Mouse (Mus musculus): ENCODE measurements at regions not wholly inside any gene's neighbourhood (a gene's known extent, or its start where the extent isn't known, plus 50 kb on each side); places are given as distances from the start of the nearest gene placed in this dataset.
A peak's percentile ranks its signal among the peaks of the same experiment; 100 is the strongest.

DNA sequence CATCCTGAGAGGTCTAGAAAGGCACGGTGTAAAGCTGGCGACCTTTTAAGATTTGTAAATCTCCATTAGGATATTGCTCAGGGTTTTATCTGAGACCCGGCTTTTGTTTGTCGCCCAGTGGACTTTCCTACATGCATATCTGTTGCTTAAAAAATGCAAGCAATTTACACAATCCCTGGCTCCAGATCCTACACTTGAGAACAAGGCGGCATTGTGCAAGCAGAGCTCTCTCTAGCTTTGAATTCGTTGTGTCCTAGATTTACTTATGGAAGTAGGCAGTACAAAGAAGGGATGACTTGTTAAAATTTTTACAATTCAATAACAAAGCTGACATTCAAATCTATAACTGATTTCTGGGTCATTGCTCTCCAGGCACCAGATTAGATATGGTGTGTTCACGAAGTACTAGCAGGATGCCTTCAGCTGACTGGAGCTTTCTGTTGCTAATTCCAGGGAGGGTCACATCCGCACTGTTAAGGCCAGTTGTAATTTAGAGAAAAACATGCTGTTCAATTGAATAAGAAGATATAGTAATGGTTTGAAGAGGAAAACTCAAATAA, 62.2 kb upstream of the Teddm2 start:
- ATAC-seq (ENCODE audit: insufficient number of reproducible peaks, low FRiP score, low TSS enrichment): no peak

- no peak for ATAC-seq (ENCODE audit: insufficient number of reproducible peaks, low FRiP score, low TSS enrichment)
Measured at GRCm38 (mm10) chr1:153963744-153964342, 63.8 kb upstream of the Teddm2 start.

GRCm38 (mm10) chr1:153969401-153969800, 69.4 kb upstream of the Teddm2 start:
- no peak for ATAC-seq (ENCODE audit: insufficient number of reproducible peaks, low FRiP score, low TSS enrichment)

DNA sequence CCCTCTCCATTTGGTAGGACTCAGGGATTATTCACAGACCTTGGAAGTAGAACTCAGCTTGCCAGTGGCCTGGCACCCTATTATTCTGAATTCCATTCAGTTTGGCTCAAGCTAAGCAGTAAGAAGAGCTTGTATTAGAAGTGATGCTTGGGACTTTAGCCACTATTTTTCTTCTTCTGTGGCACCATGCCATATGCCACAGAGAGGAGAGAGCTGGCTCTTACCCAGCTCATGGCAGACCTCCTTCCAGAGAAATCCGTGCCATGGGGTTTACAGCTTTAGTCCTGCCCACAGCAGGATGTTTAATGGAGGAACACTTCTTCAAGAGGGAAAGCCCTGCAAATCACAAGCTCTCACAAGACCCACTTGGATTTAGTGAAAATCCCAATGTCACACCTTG, 74.3 kb upstream of the Teddm2 start:
- ATAC-seq (ENCODE audit: insufficient number of reproducible peaks, low FRiP score, low TSS enrichment): no peak

- no peak for ATAC-seq (ENCODE audit: insufficient number of reproducible peaks, low FRiP score, low TSS enrichment)
Measured at GRCm38 (mm10) chr1:153977963-153978726, 78.1 kb upstream of the Teddm2 start.

GRCm38 (mm10) chr1:153980886-153981285, 80.9 kb upstream of the Teddm2 start:
- no peak for ATAC-seq (ENCODE audit: insufficient number of reproducible peaks, low FRiP score, low TSS enrichment)

DNA sequence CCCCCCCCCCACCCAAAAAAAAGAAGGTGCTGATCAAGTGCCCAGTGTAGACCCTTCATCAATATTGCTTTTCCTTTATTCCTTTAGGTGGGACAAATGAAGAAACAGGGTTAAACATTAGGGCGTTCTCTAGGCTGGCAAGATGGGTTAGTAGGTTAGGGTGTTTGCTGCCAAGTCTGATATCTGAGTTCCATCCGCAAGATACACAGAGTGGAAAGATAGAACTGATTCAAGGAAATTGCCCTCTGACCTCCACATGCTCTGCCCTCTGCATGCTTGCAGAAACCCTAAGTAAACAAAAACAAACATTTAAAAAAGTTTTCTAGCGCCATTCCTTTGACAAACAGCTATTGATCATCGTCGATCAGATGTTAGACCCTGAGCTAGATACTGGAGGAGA, 85.6 kb upstream of the Teddm2 start:
- ATAC-seq (ENCODE audit: insufficient number of reproducible peaks, low FRiP score, low TSS enrichment): no peak

- no peak for ATAC-seq (ENCODE audit: insufficient number of reproducible peaks, low FRiP score, low TSS enrichment)
Measured at GRCm38 (mm10) chr1:153986632-153987031, 86.6 kb upstream of the Teddm2 start.

- no peak for ATAC-seq (ENCODE audit: insufficient number of reproducible peaks, low FRiP score, low TSS enrichment)
Measured at GRCm38 (mm10) chr1:153988297-153988696, 88.3 kb upstream of the Teddm2 start.

DNA sequence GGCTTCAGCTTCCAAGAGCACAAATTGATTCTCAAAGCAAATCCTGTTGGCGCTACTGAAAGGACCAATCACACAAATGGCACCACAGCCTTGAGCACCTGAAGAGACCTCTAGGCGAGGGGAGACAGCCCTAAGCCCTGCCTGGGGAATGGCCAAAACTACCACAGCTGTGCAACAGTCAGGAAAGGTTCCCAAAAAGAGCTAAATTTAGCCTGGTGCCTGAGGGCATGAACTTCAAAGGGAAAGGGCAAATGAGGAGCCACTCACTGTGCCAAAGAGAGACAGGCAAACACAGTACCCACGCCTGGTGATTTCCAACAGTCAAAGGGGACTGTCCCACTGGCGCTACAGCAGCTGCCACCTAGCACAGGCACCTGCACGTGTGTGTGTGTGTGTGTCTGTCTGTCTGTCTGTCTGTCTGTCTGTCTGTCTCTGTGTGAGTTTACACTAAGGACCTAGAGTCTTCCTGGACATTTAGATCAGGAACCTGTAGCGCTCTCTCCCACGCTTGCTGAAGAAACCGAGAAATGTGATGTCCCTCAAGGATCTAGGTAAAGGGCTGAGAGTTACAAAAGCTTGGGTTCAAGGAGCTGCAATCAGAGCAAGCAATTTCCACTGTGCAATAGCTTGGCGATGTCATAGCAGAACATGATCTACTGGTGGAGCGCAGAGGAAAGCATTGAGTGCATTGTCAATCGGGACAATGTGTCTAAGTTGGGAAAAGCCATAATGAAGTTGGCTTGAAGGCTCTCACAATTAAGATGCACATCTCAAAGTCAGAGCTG, 90.8 kb upstream of the Teddm2 start:
- ATAC-seq (ENCODE audit: insufficient number of reproducible peaks, low FRiP score, low TSS enrichment): no peak; the same call in 1 of the 2 replicates

DNA sequence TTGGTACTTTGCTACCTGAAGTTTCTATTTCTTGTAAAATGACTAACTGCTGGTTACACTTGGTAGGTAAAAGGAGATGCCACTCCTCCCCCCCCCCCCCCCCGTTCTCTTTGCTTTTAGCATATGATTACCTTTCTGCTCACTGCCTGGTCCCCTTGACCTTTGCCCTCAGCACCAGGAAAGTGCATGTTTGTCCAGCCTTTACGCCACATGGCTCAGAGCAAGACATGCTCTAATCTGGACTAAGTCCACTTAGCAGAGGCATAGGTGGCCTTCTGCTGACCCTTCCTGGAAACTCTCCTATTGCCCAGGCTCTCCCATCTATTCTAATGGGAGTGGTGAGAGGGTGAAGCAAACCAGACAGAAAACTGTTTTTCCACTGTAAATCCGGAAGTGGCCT, 92.4 kb upstream of the Teddm2 start:
- no peak for ATAC-seq (ENCODE audit: insufficient number of reproducible peaks, low FRiP score, low TSS enrichment)

DNA sequence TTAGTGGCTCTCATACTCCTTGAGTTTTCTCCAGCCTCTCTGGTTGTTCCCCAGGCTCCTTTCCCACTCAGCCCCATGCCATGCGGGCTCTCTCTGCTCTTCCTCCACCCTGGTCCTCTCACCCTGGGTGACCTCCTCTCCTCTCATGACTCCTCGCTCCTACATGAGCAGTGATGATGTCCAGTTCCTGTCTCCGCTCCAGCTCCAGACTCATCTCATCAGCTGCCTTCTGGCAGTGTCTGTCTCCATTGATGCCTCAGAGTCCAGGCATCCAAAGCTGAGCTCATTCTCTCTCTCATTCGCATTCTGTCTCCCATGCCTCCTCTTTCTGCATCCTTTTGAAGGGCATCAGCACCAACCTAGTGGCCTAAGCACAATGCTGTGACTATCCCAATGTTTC, 94.8 kb upstream of the Teddm2 start:
- ATAC-seq (ENCODE audit: insufficient number of reproducible peaks, low FRiP score, low TSS enrichment): 0 out of 2 replicates have a peak, but pooled peaks have one; percentile 24

- no peak for ATAC-seq (ENCODE audit: insufficient number of reproducible peaks, low FRiP score, low TSS enrichment)
Measured at GRCm38 (mm10) chr1:153997201-153998181, 97.5 kb upstream of the Teddm2 start.

GRCm38 (mm10) chr1:153999776-154000175, 99.7 kb upstream of the Teddm2 start:
- ATAC-seq (ENCODE audit: insufficient number of reproducible peaks, low FRiP score, low TSS enrichment): no peak

GRCm38 (mm10) chr1:154003669-154004068, 103.6 kb upstream of the Teddm2 start:
- ATAC-seq (ENCODE audit: insufficient number of reproducible peaks, low FRiP score, low TSS enrichment): no peak

DNA sequence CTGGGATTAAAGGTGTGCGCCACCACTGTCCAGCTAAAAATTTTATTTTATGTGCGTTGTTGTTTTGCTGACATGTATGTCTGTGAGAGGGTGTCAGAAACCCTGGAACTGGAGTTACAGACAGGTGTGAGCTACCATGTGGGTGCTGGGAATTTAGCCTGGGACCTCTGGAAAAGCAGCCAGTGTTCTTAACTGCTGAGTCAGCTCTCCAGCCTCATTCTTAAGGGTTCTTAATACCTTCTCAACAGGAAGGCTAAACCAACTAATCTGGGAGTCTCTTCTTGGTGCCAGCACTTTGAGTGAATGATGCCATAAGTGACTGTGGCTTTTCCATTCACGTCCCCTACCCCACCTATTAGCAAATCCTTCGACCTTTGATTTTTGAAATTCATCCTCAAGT, 104.6 kb upstream of the Teddm2 start:
- no peak for ATAC-seq (ENCODE audit: insufficient number of reproducible peaks, low FRiP score, low TSS enrichment)

GRCm38 (mm10) chr1:154006055-154006454, 106.0 kb upstream of the Teddm2 start:
- ATAC-seq (ENCODE audit: insufficient number of reproducible peaks, low FRiP score, low TSS enrichment): no peak

DNA sequence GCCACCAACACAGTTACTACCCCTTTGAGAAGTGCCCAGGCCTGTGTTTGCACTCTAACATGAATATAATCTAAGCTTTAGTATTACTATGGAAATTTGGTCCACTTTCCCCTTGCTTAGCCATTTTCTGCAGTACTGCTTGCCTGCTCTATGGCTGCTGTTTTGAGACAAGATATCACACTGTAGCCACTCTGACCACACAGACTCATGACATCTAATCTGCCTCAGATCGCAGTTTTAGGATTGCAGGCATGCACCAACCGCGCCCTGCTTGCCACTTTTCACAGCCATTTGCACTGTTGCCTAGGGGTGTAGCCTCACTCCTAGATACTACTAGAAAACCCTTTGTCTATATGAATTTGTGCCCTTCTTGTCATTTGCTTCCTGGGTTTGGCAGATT, 107.4 kb upstream of the Teddm2 start:
- ATAC-seq (ENCODE audit: insufficient number of reproducible peaks, low FRiP score, low TSS enrichment): no peak

DNA sequence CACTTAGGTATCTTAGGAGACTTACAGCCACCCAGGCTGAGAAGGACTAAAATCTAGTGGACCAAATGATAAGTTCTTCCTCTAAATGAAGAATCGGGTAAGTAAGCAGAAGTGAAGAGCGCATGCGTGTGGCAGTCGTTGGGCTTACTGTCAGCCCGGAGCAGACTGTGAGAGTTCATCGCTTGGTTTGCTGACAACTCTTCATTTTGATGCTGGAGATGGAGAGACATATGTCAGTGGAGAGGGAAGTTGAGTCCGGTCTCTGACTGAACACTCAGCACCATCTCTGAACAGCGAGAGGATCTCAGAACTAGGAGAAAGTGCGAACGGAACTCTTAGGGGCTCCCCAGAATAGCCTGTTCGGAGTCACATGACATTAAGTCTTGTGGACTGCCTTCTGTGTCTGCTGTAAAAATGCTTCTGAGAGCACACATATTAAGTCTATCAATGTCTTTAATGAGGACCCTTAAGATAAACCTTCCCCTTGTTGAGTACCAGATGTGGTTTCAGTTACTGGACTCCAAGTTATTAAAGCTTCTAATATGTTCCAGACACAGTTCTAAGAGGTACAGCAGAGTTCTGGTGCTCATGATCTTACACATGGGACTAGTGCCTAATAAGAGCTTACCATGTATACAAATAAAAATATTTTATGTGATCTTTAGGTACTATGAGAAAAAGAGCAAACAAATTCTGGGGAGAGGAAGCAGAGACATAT, 108.7 kb upstream of the Teddm2 start:
- no peak for ATAC-seq (ENCODE audit: insufficient number of reproducible peaks, low FRiP score, low TSS enrichment)
